Mouse (Mus musculus): ENCODE measurements around the gene Cdc123. TPM values are rescaled to one million over a fixed set of nuclear protein-coding genes. Genes with fewer than 3 reads are reported as not detected.
A peak's percentile ranks its signal among the peaks of the same experiment; 100 is the strongest.

Gene Cdc123
- polyA plus RNA-seq, 1 experiment from 2014 or later = 304 TPM

- 95% methylated on average over 10 of the region's 10 CpGs for WGBS
- no peak for DNase-seq
- H3K4me3 ChIP-seq (replicated peaks; ENCODE audit: low read depth, low read length) = no peak overlapping the region
- no peak for ATAC-seq (ENCODE audit: low FRiP score, low TSS enrichment)
- no peak overlapping the region for H3K4me2 ChIP-seq (ENCODE audit: low read length)
- no peak overlapping the region for H3K9ac ChIP-seq (replicated peaks; ENCODE audit: low read length)
- H3K36me3 ChIP-seq (ENCODE audit: control insufficient read depth, insufficient read depth, low read length) = peaks cover 45% of the 10 kb centered on the region
- H3K27ac ChIP-seq (replicated peaks; ENCODE audit: low read depth, low read length) = no peak overlapping the region
- H3K9me3 ChIP-seq (ENCODE audit: control insufficient read depth, low read length) = no peaks in the 10 kb centered on the region
- 0 out of 2 replicates have a peak, but pooled peaks cover 2% of the 10 kb centered on the region for H3K4me1 ChIP-seq (ENCODE audit: control insufficient read depth, insufficient read depth, low read length)
- no peaks in the 10 kb centered on the region for H3K27me3 ChIP-seq (ENCODE audit: control insufficient read depth, insufficient read depth, low read length)
Observed at GRCm38 (mm10) chr2:5793771-5794170, 51.2 kb downstream of the Cdc123 start.

- WGBS = 94% methylated on average over 5 of the region's 5 CpGs
Observed at GRCm38 (mm10) chr2:5792056-5792455, 52.9 kb downstream of the Cdc123 start.

GRCm38 (mm10) chr2:5789625-5790160 is 55.3 kb downstream of the Cdc123 start:
- Histone ChIP-seq H3K36me3 (ENCODE audit: control insufficient read depth, insufficient read depth, low read length) (peaks cover 9% of the 10 kb centered on the region), H3K4me2 (ENCODE audit: low read length) (no peak overlapping the region), H3K4me3 (replicated peaks; ENCODE audit: low read depth, low read length) (no peak overlapping the region), H3K27me3 (ENCODE audit: control insufficient read depth, insufficient read depth, low read length) (no peaks in the 10 kb centered on the region), H3K9me3 (ENCODE audit: control insufficient read depth, low read length) (no peaks in the 10 kb centered on the region), H3K27ac (replicated peaks; ENCODE audit: low read depth, low read length) (no peak overlapping the region), H3K4me1 (ENCODE audit: control insufficient read depth, insufficient read depth, low read length) (0 out of 2 replicates have a peak, but pooled peaks cover 2% of the 10 kb centered on the region), H3K9ac (replicated peaks; ENCODE audit: low read length) (no peak overlapping the region)
- ATAC-seq (ENCODE audit: low FRiP score, low TSS enrichment) = no peak
- 23% methylated on average over 4 of the region's 4 CpGs for WGBS
- peak; percentile 4 for DNase-seq

More at GRCm38 (mm10) chr2:5792056-5792455, 52.9 kb downstream of the Cdc123 start:
- no peak for ATAC-seq (ENCODE audit: low FRiP score, low TSS enrichment)
- H3K4me2 ChIP-seq (ENCODE audit: low read length) = no peak overlapping the region
- no peak overlapping the region for H3K4me3 ChIP-seq (replicated peaks; ENCODE audit: low read depth, low read length)
- H3K27me3 ChIP-seq (ENCODE audit: control insufficient read depth, insufficient read depth, low read length) = no peaks in the 10 kb centered on the region
- H3K9me3 ChIP-seq (ENCODE audit: control insufficient read depth, low read length) = no peaks in the 10 kb centered on the region
- peaks cover 32% of the 10 kb centered on the region for H3K36me3 ChIP-seq (ENCODE audit: control insufficient read depth, insufficient read depth, low read length)
- H3K27ac ChIP-seq (replicated peaks; ENCODE audit: low read depth, low read length) = no peak overlapping the region
- H3K9ac ChIP-seq (replicated peaks; ENCODE audit: low read length) = no peak overlapping the region
- 0 out of 2 replicates have a peak, but pooled peaks cover 2% of the 10 kb centered on the region for H3K4me1 ChIP-seq (ENCODE audit: control insufficient read depth, insufficient read depth, low read length)
- DNase-seq = no peak

- Histone ChIP-seq H3K9me3 (ENCODE audit: control insufficient read depth, low read length) (no peaks in the 10 kb centered on the region), H3K27ac (replicated peaks; ENCODE audit: low read depth, low read length) (no peak overlapping the region), H3K27me3 (ENCODE audit: control insufficient read depth, insufficient read depth, low read length) (no peaks in the 10 kb centered on the region), H3K4me1 (ENCODE audit: control insufficient read depth, insufficient read depth, low read length) (0 out of 2 replicates have a peak, but pooled peaks cover 2% of the 10 kb centered on the region), H3K36me3 (ENCODE audit: control insufficient read depth, insufficient read depth, low read length) (no peaks in the 10 kb centered on the region), H3K9ac (replicated peaks; ENCODE audit: low read length) (no peak overlapping the region), H3K4me3 (replicated peaks; ENCODE audit: low read depth, low read length) (no peak overlapping the region), H3K4me2 (ENCODE audit: low read length) (no peak overlapping the region)
- WGBS = 96% methylated on average over 3 of the region's 3 CpGs
- DNase-seq = no peak
- ATAC-seq (ENCODE audit: low FRiP score, low TSS enrichment) = no peak
Observed at GRCm38 (mm10) chr2:5787391-5787790, 57.6 kb downstream of the Cdc123 start.

- H3K4me1 ChIP-seq (ENCODE audit: control insufficient read depth, insufficient read depth, low read length) = no peaks in the 10 kb centered on the region
- no peak overlapping the region for H3K4me3 ChIP-seq (replicated peaks; ENCODE audit: low read depth, low read length)
- H3K4me2 ChIP-seq (ENCODE audit: low read length) = no peak overlapping the region
- DNase-seq (no peak), ATAC-seq (ENCODE audit: low FRiP score, low TSS enrichment) (no peak)
- H3K9me3 ChIP-seq (ENCODE audit: control insufficient read depth, low read length) = no peaks in the 10 kb centered on the region
- no peak overlapping the region for H3K9ac ChIP-seq (replicated peaks; ENCODE audit: low read length)
- no peak overlapping the region for H3K27ac ChIP-seq (replicated peaks; ENCODE audit: low read depth, low read length)
- 85% methylated on average over 2 of the region's 2 CpGs for WGBS
- no peaks in the 10 kb centered on the region for H3K27me3 ChIP-seq (ENCODE audit: control insufficient read depth, insufficient read depth, low read length)
- no peaks in the 10 kb centered on the region for H3K36me3 ChIP-seq (ENCODE audit: control insufficient read depth, insufficient read depth, low read length)
Observed at GRCm38 (mm10) chr2:5772464-5772863, 72.5 kb downstream of the Cdc123 start.

GRCm38 (mm10) chr2:5770708-5771241 is 74.2 kb downstream of the Cdc123 start:
- WGBS = 59% methylated on average over 8 of the region's 8 CpGs
- H3K27me3 ChIP-seq (ENCODE audit: control insufficient read depth, insufficient read depth, low read length) = no peaks in the 10 kb centered on the region
- H3K4me2 ChIP-seq (ENCODE audit: low read length) = no peak overlapping the region
- H3K9me3 ChIP-seq (ENCODE audit: control insufficient read depth, low read length) = no peaks in the 10 kb centered on the region
- H3K36me3 ChIP-seq (ENCODE audit: control insufficient read depth, insufficient read depth, low read length) = no peaks in the 10 kb centered on the region
- H3K4me1 ChIP-seq (ENCODE audit: control insufficient read depth, insufficient read depth, low read length) = no peaks in the 10 kb centered on the region
- H3K4me3 ChIP-seq (replicated peaks; ENCODE audit: low read depth, low read length) = no peak overlapping the region
- H3K9ac ChIP-seq (replicated peaks; ENCODE audit: low read length) = no peak overlapping the region
- DNase-seq = peak; percentile 92
- ATAC-seq (ENCODE audit: low FRiP score, low TSS enrichment) = no peak
- H3K27ac ChIP-seq (replicated peaks; ENCODE audit: low read depth, low read length) = no peak overlapping the region

GRCm38 (mm10) chr2:5769630-5770029 is 75.3 kb downstream of the Cdc123 start:
- ATAC-seq (ENCODE audit: low FRiP score, low TSS enrichment) (no peak), DNase-seq (no peak)
- Histone ChIP-seq H3K4me2 (ENCODE audit: low read length) (no peak overlapping the region), H3K9ac (replicated peaks; ENCODE audit: low read length) (no peak overlapping the region), H3K4me1 (ENCODE audit: control insufficient read depth, insufficient read depth, low read length) (no peaks in the 10 kb centered on the region), H3K27me3 (ENCODE audit: control insufficient read depth, insufficient read depth, low read length) (no peaks in the 10 kb centered on the region), H3K4me3 (replicated peaks; ENCODE audit: low read depth, low read length) (no peak overlapping the region), H3K9me3 (ENCODE audit: control insufficient read depth, low read length) (no peaks in the 10 kb centered on the region), H3K27ac (replicated peaks; ENCODE audit: low read depth, low read length) (no peak overlapping the region), H3K36me3 (ENCODE audit: control insufficient read depth, insufficient read depth, low read length) (no peaks in the 10 kb centered on the region)

GRCm38 (mm10) chr2:5768946-5769345 is 76.0 kb downstream of the Cdc123 start:
- Histone ChIP-seq H3K27me3 (ENCODE audit: control insufficient read depth, insufficient read depth, low read length) (no peaks in the 10 kb centered on the region), H3K9ac (replicated peaks; ENCODE audit: low read length) (no peak overlapping the region), H3K4me1 (ENCODE audit: control insufficient read depth, insufficient read depth, low read length) (no peaks in the 10 kb centered on the region), H3K36me3 (ENCODE audit: control insufficient read depth, insufficient read depth, low read length) (no peaks in the 10 kb centered on the region), H3K4me3 (replicated peaks; ENCODE audit: low read depth, low read length) (no peak overlapping the region), H3K9me3 (ENCODE audit: control insufficient read depth, low read length) (no peaks in the 10 kb centered on the region), H3K27ac (replicated peaks; ENCODE audit: low read depth, low read length) (no peak overlapping the region), H3K4me2 (ENCODE audit: low read length) (no peak overlapping the region)
- 95% methylated on average over 4 of the region's 4 CpGs for WGBS
- DNase-seq (no peak), ATAC-seq (ENCODE audit: low FRiP score, low TSS enrichment) (no peak)

- DNase-seq (no peak), ATAC-seq (ENCODE audit: low FRiP score, low TSS enrichment) (no peak)
- H3K4me1 ChIP-seq (ENCODE audit: control insufficient read depth, insufficient read depth, low read length) = no peaks in the 10 kb centered on the region
- H3K9ac ChIP-seq (replicated peaks; ENCODE audit: low read length) = no peak overlapping the region
- no peak overlapping the region for H3K4me3 ChIP-seq (replicated peaks; ENCODE audit: low read depth, low read length)
- WGBS = 93% methylated on average over 3 of the region's 3 CpGs
- H3K27me3 ChIP-seq (ENCODE audit: control insufficient read depth, insufficient read depth, low read length) = no peaks in the 10 kb centered on the region
- no peak overlapping the region for H3K4me2 ChIP-seq (ENCODE audit: low read length)
- H3K36me3 ChIP-seq (ENCODE audit: control insufficient read depth, insufficient read depth, low read length) = no peaks in the 10 kb centered on the region
- no peak overlapping the region for H3K27ac ChIP-seq (replicated peaks; ENCODE audit: low read depth, low read length)
- no peaks in the 10 kb centered on the region for H3K9me3 ChIP-seq (ENCODE audit: control insufficient read depth, low read length)
Observed at GRCm38 (mm10) chr2:5762031-5762430, 82.9 kb downstream of the Cdc123 start.
